Mouse (Mus musculus) myocyte (in vitro differentiated cells): ENCODE measurements around the gene Atp8b3.

ENCODE experiments used
- E2F4 ChIP-seq: IDR thresholded peaks from one replicate; pipeline ENCODE4 v1.6.1; 2011; ENCODE audit warnings: mild to moderate bottlenecking, control low read depth, moderate library complexity; ENCODE audit not compliant: insufficient read depth
- MAX ChIP-seq: IDR thresholded peaks from one replicate; pipeline ENCODE4 v1.6.1; 2011; ENCODE audit warnings: low read depth, mild to moderate bottlenecking, control low read depth
- MYOG ChIP-seq, 3 experiments: IDR thresholded peaks; one replicate each; pipeline ENCODE4 v1.6.1; 2011; ENCODE audit warnings: control low read depth in 2 of 3, low read depth in 2 of 3, mild to moderate bottlenecking in 2 of 3; ENCODE audit not compliant: insufficient read length in 2 of 3, control insufficient read depth in 1 of 3, insufficient read depth in 1 of 3
- POLR2A ChIP-seq: IDR thresholded peaks from one replicate; pipeline ENCODE4 v1.6.1; 2011; ENCODE audit warnings: low read depth, mild to moderate bottlenecking, control low read depth, moderate library complexity; ENCODE audit not compliant: insufficient read length
- POLR2AphosphoS2 ChIP-seq: IDR thresholded peaks from one replicate; pipeline ENCODE4 v1.6.1; 2011; ENCODE audit warnings: low read depth, control low read depth; ENCODE audit not compliant: insufficient read length
- REST ChIP-seq: IDR thresholded peaks from one replicate; pipeline ENCODE4 v1.6.1; 2011; ENCODE audit warnings: mild to moderate bottlenecking, control low read depth, moderate library complexity; ENCODE audit not compliant: insufficient read depth, insufficient read length
- TCF12 ChIP-seq: IDR thresholded peaks from one replicate; pipeline ENCODE4 v1.6.1; 2011; ENCODE audit warnings: mild to moderate bottlenecking, control low read depth; ENCODE audit not compliant: poor library complexity, insufficient read depth, severe bottlenecking
- USF1 ChIP-seq: IDR thresholded peaks from one replicate; pipeline ENCODE4 v1.6.1; 2011; ENCODE audit warnings: low read depth, mild to moderate bottlenecking, control low read depth, moderate library complexity

DNA sequence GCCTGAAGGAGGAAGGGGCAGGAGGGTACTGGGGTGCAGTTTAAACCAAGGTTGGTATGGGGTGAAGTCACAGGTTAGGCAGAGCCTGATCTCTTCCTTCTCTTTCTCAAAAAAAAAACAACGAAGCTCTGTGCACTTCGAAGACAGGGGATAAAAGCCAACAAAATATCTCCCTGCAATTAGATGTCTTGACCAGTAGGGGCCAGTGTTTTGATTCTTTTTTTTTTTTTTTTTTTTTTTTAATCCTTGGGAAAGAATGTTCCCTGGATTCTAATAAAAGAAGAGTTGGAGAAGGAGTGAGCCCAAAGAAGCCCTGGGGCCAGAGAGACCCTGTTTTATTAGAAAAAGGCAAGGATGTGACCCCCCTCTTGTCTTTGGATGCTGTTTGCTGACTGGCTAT lies 19.6 kb downstream of the Atp8b3 start:
- no peak for TF ChIP-seq POLR2A
- no peak for TF ChIP-seq POLR2AphosphoS2
- TF ChIP-seq MAX, result no peak
- TF ChIP-seq E2F4, result no peak
- TF ChIP-seq USF1, result no peak
- TF ChIP-seq TCF12, result no peak
- TF ChIP-seq REST, result no peak
- no peak for TF ChIP-seq MYOG (IDR thresholded peaks at IDR 0.05; ENCODE audit: control insufficient read depth in 1 of 3, insufficient read depth in 1 of 3, insufficient read length in 2 of 3, low read depth in 2 of 3)
